In the genomic region with DNA sequence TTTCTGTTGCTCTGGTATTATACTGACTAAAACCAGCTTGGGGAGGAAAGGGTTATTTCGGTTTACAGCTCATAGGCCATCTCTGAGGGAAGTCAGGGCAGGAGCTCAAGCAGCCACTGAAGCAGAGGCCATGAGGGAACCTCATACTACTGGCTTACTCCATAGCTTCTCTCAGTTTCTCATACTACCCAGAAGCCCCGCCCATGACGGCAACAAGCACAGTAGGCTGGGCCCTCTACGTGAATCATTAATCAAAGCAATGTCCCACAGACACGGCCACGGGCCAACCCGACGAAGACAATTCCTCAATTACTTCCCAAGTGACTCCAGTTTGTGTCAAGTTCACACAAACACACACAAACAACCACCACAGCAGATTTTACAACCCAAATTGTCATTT, we compare ENCODE assay signal across 12 mouse cellular contexts. TPM values are rescaled to one million over a fixed set of nuclear protein-coding genes. Genes with fewer than 3 reads are reported as not detected.
DNase-seq lines count a peak whose midpoint lies in the region; ATAC-seq and TF ChIP-seq lines count a peak whose summit lies in the region.
"Had no signal": no experiment of that assay in that cellular context is flagged by ENCODE, and none has a peak within 500 bp of the region (broad histone marks: within the 10 kb centered on the region; RNA-seq: fewer than 3 reads in every experiment).

No protein-coding gene starts in this region.

- no peaks in the 10 kb centered on the region for H3K9me3 ChIP-seq in intestine, postnatal 0 days (ENCODE audit: control insufficient read depth)
- H3K9me3 ChIP-seq: lung, embryonic 15.5 days had no signal

- H3K4me1 ChIP-seq in intestine, postnatal 0 days (replicated peaks; ENCODE audit: control insufficient read depth, insufficient read depth, low read length) = peaks cover 9% of the 10 kb centered on the region; the same call in 1 of the 2 replicates
- peaks cover 4% of the 10 kb centered on the region for H3K4me1 ChIP-seq in liver, adult 2 months (ENCODE audit: control insufficient read depth, insufficient read depth, low read length)

- ATAC-seq in intestine, postnatal 0 days = peak; percentile 76
- no peak for ATAC-seq in megakaryocyte progenitor cell, adult 5-6 weeks (replicated peaks; ENCODE audit: poor library complexity)

- 0 out of 2 replicates have a peak overlapping the region, but pooled peaks have one; percentile 28 for H3K27ac ChIP-seq in intestine, postnatal 0 days (ENCODE audit: low read depth, low read length)
- no peak overlapping the region for H3K27ac ChIP-seq in liver, adult 2 months (replicated peaks; ENCODE audit: insufficient read depth, low read depth, low read length)
- H3K27ac ChIP-seq: lung, embryonic 15.5 days had no signal

- DNase-seq in adrenal gland, postnatal 10 days = peak; percentile 79
- DNase-seq in liver, adult 2 months (ENCODE audit: extremely low read depth, low read depth, low spot score) = peak; percentile 79
- DNase-seq in lung, postnatal 4 days = peak; percentile 64 to 72
- DNase-seq in gastrocnemius, postnatal 10 days = no peak
- no peak for DNase-seq in thymus, postnatal 36 days
- DNase-seq: cerebellum, postnatal 25 days; gastrocnemius, postnatal 25 days; thymus, adult 18-20 months had no signal

- TF ChIP-seq CTCF in intestine, postnatal 0 days (IDR thresholded peaks at IDR 0.05; ENCODE audit: low read depth) = no peak
- no peak for TF ChIP-seq CTCF in liver, adult 2 months (IDR thresholded peaks at IDR 0.05; ENCODE audit: low read depth, low read length)

- TF ChIP-seq POLR2A in liver, adult 2 months (IDR thresholded peaks at IDR 0.05; ENCODE audit: extremely low read depth, insufficient read depth, low read length) = no peak

- H3K9ac ChIP-seq in intestine, postnatal 0 days (ENCODE audit: low read depth, low read length) = no peak overlapping the region
- H3K9ac ChIP-seq in liver, adult 2 months (ENCODE audit: low read depth, low read length) = no peak overlapping the region
- H3K9ac ChIP-seq: lung, embryonic 15.5 days had no signal

- no peaks in the 10 kb centered on the region for H3K27me3 ChIP-seq in intestine, postnatal 0 days (replicated peaks; ENCODE audit: control insufficient read depth, insufficient read depth, low read length)
- H3K27me3 ChIP-seq in liver, adult 2 months (ENCODE audit: control insufficient read depth, insufficient read depth, low read length) = no peaks in the 10 kb centered on the region
- H3K27me3 ChIP-seq: lung, embryonic 15.5 days had no signal

- peaks cover 25% of the 10 kb centered on the region; the same call in 1 of the 2 replicates for H3K79me2 ChIP-seq in liver, adult 2 months (ENCODE audit: control insufficient read depth, insufficient read depth, low read length)

- H3K4me3 ChIP-seq in intestine, postnatal 0 days (ENCODE audit: low read depth, low read length) = no peak overlapping the region
- no peak overlapping the region for H3K4me3 ChIP-seq in liver, adult 2 months (ENCODE audit: insufficient read depth, low read depth, low read length)
- H3K4me3 ChIP-seq: lung, embryonic 15.5 days; myocyte had no signal

- H3K36me3 ChIP-seq in intestine, postnatal 0 days (ENCODE audit: control insufficient read depth, insufficient read depth) = no peaks in the 10 kb centered on the region
- H3K36me3 ChIP-seq in liver, adult 2 months (ENCODE audit: control insufficient read depth, insufficient read depth, low read length) = no peaks in the 10 kb centered on the region
- H3K36me3 ChIP-seq: lung, embryonic 15.5 days had no signal

- 17% methylated on average over 8 of the region's 8 CpGs for WGBS in intestine, postnatal 0 days
- 8% methylated on average over 8 of the region's 8 CpGs for WGBS in liver, adult 2 months

- H3K4me2 ChIP-seq in intestine, postnatal 0 days (replicated peaks; ENCODE audit: low read depth) = no peak overlapping the region; the same call in 1 of the 2 replicates
- H3K4me2 ChIP-seq: lung, embryonic 15.5 days had no signal

RNA-seq across cellular contexts. Expression of a gene that starts 6.1 kb away (rescaled TPM):
- 10 to 100 TPM; 25.3 to 34.6 TPM for total RNA-seq in adrenal gland, postnatal 10 days (2021)
- 35.9 and 42.6 TPM in 2 replicates for polyA plus RNA-seq in intestine, postnatal 0 days (2015; fragmentation: Nextera tagmentation; extraction: Ambion mirVana)
- total RNA-seq in liver, adult 2 months (2014; rRNA removed) = 12.8 and 14.7 TPM in 2 replicates
- 12.7 and 15.8 TPM in 2 replicates for polyA plus RNA-seq in liver, adult 2 months (2012; rRNA removed)
- 10 to 100 TPM; 16.7 to 20.1 TPM for total RNA-seq in gastrocnemius, postnatal 10 days (2021)
- total RNA-seq in megakaryocyte progenitor cell, adult 5-6 weeks (2015) = 20.1 and 25.4 TPM in 2 replicates
- 17.2 and 22.9 TPM in 2 replicates for total RNA-seq in megakaryocyte progenitor cell, adult 5-6 weeks (2017)

RNA-seq across cellular contexts. Expression of a gene that starts 54.0 kb away (rescaled TPM):
- total RNA-seq in adrenal gland, postnatal 10 days (2021) = 1 to 10 TPM; 1.4 to 2.4 TPM
- polyA plus RNA-seq in intestine, postnatal 0 days (2015; fragmentation: Nextera tagmentation; extraction: Ambion mirVana) = 0.35 and 0.72 TPM in 2 replicates
- 0.13 and 0.18 TPM in 2 replicates for total RNA-seq in liver, adult 2 months (2014; rRNA removed)
- polyA plus RNA-seq in liver, adult 2 months (2012; rRNA removed) = 0.15 and 0.20 TPM in 2 replicates
- total RNA-seq in gastrocnemius, postnatal 10 days (2021) = 1 to 10 TPM; 1.2 to 2.1 TPM
- total RNA-seq in megakaryocyte progenitor cell, adult 5-6 weeks (2015) = 25.8 and 27.1 TPM in 2 replicates
- 19.6 and 34.1 TPM in 2 replicates for total RNA-seq in megakaryocyte progenitor cell, adult 5-6 weeks (2017)

RNA-seq across cellular contexts. Expression of a gene that starts 56.5 kb away (rescaled TPM):
- 100 to 1,000 TPM; 123 to 131 TPM for total RNA-seq in adrenal gland, postnatal 10 days (2021)
- 169 and 176 TPM in 2 replicates for polyA plus RNA-seq in intestine, postnatal 0 days (2015; fragmentation: Nextera tagmentation; extraction: Ambion mirVana)
- total RNA-seq in liver, adult 2 months (2014; rRNA removed) = 384 and 388 TPM in 2 replicates
- 229 and 239 TPM in 2 replicates for polyA plus RNA-seq in liver, adult 2 months (2012; rRNA removed)
- 100 to 1,000 TPM; 138 to 140 TPM for total RNA-seq in gastrocnemius, postnatal 10 days (2021)
- total RNA-seq in megakaryocyte progenitor cell, adult 5-6 weeks (2015) = 112 and 117 TPM in 2 replicates
- total RNA-seq in megakaryocyte progenitor cell, adult 5-6 weeks (2017) = 118 and 129 TPM in 2 replicates

Comparison
In these comparisons a context has a peak if more than half of its experiments do, and no peak if none do; other contexts are left out.
1. DNase-seq: peak in adrenal gland, postnatal 10 days (single experiment), liver, adult 2 months (single experiment) and lung, postnatal 4 days (2 of 2); none in gastrocnemius, postnatal 10 days (single experiment) and thymus, postnatal 36 days (0 of 2).
2. RNA of a gene that starts 54.0 kb away (total RNA-seq): 19.6 to 34.1 TPM in megakaryocyte progenitor cell, adult 5-6 weeks; 1.4 to 2.4 TPM in adrenal gland, postnatal 10 days, 1.2 to 2.1 TPM in gastrocnemius, postnatal 10 days and 0.13 to 0.18 TPM in liver, adult 2 months; every median in the first group is over 4 times any median in the second.